Mouse (Mus musculus): ENCODE measurements around the gene Atp13a3.

The Atp13a3 gene

GRCm38 (mm10) chr16:30314236-30314635 is 91.5 kb downstream of the Atp13a3 start:
- DNase-seq (ENCODE audit: low spot score) = no peak

GRCm38 (mm10) chr16:30310647-30311046 is 95.1 kb downstream of the Atp13a3 start, which contains the start of gene Gp5:
Gene Gp5, minus strand, starts transcription at chr16:30310779.
- no peak for DNase-seq (ENCODE audit: low spot score)

GRCm38 (mm10) chr16:30310171-30310515 is 95.6 kb downstream of the Atp13a3 start:
- DNase-seq (ENCODE audit: low spot score) = no peak

GRCm38 (mm10) chr16:30309395-30310170 is 96.2 kb downstream of the Atp13a3 start:
- no peak for DNase-seq (ENCODE audit: low spot score)

- DNase-seq (ENCODE audit: low spot score) = peak; percentile 42
Observed at GRCm38 (mm10) chr16:30308616-30309394, 97.0 kb downstream of the Atp13a3 start.

- DNase-seq (ENCODE audit: low spot score) = no peak
Observed at GRCm38 (mm10) chr16:30307961-30308615, 97.7 kb downstream of the Atp13a3 start.

GRCm38 (mm10) chr16:30307306-30307705 is 98.5 kb downstream of the Atp13a3 start:
- no peak for DNase-seq (ENCODE audit: low spot score)

GRCm38 (mm10) chr16:30306102-30306501 is 99.7 kb downstream of the Atp13a3 start:
- no peak for DNase-seq (ENCODE audit: low spot score)

- no peak for DNase-seq (ENCODE audit: low spot score)
Observed at GRCm38 (mm10) chr16:30304236-30304635, 101.5 kb downstream of the Atp13a3 start.

GRCm38 (mm10) chr16:30303411-30303810 is 102.4 kb downstream of the Atp13a3 start:
- no peak for DNase-seq (ENCODE audit: low spot score)

- no peak for DNase-seq (ENCODE audit: low spot score)
Observed at GRCm38 (mm10) chr16:30302686-30303085, 103.1 kb downstream of the Atp13a3 start.

GRCm38 (mm10) chr16:30299711-30300277 is 106.0 kb downstream of the Atp13a3 start:
- no peak for DNase-seq (ENCODE audit: low spot score)

- DNase-seq (ENCODE audit: low spot score) = no peak
Observed at GRCm38 (mm10) chr16:30297450-30297849, 108.3 kb downstream of the Atp13a3 start.

GRCm38 (mm10) chr16:30296601-30297275 is 109.0 kb downstream of the Atp13a3 start:
- no peak for DNase-seq (ENCODE audit: low spot score)

GRCm38 (mm10) chr16:30295106-30295505 is 110.7 kb downstream of the Atp13a3 start:
- no peak for DNase-seq (ENCODE audit: low spot score)

- DNase-seq (ENCODE audit: low spot score) = no peak
Observed at GRCm38 (mm10) chr16:30290436-30290835, 115.3 kb downstream of the Atp13a3 start.

- no peak for DNase-seq (ENCODE audit: low spot score)
Observed at GRCm38 (mm10) chr16:30285701-30286100, 120.1 kb downstream of the Atp13a3 start.

GRCm38 (mm10) chr16:30283743-30284337 is 121.9 kb downstream of the Atp13a3 start:
- DNase-seq (ENCODE audit: low spot score) = no peak

- no peak for DNase-seq (ENCODE audit: low spot score)
Observed at GRCm38 (mm10) chr16:30282844-30283495, 122.8 kb downstream of the Atp13a3 start, which contains the start of gene Lrrc15. Gene Lrrc15, minus strand, starts transcription at chr16:30283256.

GRCm38 (mm10) chr16:30280676-30281297 is 125.0 kb downstream of the Atp13a3 start:
- no peak for DNase-seq (ENCODE audit: low spot score)

Data from left cerebral cortex, adult 11 months (tissue).